24 mouse cellular contexts compared by ENCODE assay signal in the genomic region with DNA sequence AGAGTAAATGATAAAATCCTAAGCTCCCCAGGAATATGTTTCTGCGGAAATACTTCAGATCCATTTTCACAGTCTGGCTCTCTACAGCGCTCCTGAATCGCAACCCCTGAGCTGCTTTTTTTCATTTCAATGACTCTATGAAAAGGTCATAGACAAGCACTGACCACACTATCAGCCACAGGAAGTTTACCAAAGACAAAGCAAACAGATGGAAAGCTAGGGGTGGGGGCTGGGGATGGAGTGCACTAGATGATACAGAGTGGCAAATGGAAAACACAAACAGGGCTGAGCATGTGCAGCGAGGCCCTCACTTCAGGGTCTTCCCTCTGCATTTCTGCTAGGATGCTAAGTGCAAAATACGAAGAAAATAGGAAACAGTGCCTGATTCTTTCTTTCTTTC. TPM values are rescaled to one million over a fixed set of nuclear protein-coding genes. Genes with fewer than 3 reads are reported as not detected.
DNase-seq lines count a peak whose midpoint lies in the region; ATAC-seq and TF ChIP-seq lines count a peak whose summit lies in the region.
"Had no signal": no experiment of that assay in that cellular context is flagged by ENCODE, and none has a peak within 500 bp of the region (broad histone marks: within the 10 kb centered on the region; RNA-seq: fewer than 3 reads in every experiment).

No protein-coding gene starts in this region.

- H3K4me2 ChIP-seq in heart, postnatal 0 days (ENCODE audit: low read depth, low read length), result peak overlapping the region; percentile 8; the same call in 1 of the 2 replicates
- no peak overlapping the region for H3K4me2 ChIP-seq in liver, embryonic 12.5 days
- H3K4me2 ChIP-seq: hindbrain, embryonic 13.5 days had no signal

- no peaks in the 10 kb centered on the region for H3K9me3 ChIP-seq in heart, postnatal 0 days (replicated peaks; ENCODE audit: control insufficient read depth, low read length)
- H3K9me3 ChIP-seq in liver, embryonic 12.5 days (replicated peaks), result no peaks in the 10 kb centered on the region
- H3K9me3 ChIP-seq: forebrain, embryonic 10.5 days; hindbrain, embryonic 13.5 days had no signal

- no peak overlapping the region for H3K4me3 ChIP-seq in heart, postnatal 0 days (ENCODE audit: low read depth, low read length)
- H3K4me3 ChIP-seq in heart, adult 2 months, result no peak overlapping the region
- no peak overlapping the region for H3K4me3 ChIP-seq in liver, embryonic 12.5 days
- H3K4me3 ChIP-seq: erythroblast, embryonic 14.5 days; forebrain, embryonic 10.5 days; gastrocnemius, adult 2 months; hindbrain, embryonic 13.5 days had no signal

- intact Hi-C loops in heart, adult 2 months (cut with DNase I), result no loop called here

- H3K4me1 ChIP-seq in heart, postnatal 0 days (ENCODE audit: control insufficient read depth, insufficient read depth), result no peaks in the 10 kb centered on the region
- H3K4me1 ChIP-seq in heart, adult 2 months (ENCODE audit: control insufficient read depth, insufficient read depth, low read length), result peaks cover 1% of the 10 kb centered on the region
- H3K4me1 ChIP-seq in liver, embryonic 12.5 days, result no peaks in the 10 kb centered on the region
- H3K4me1 ChIP-seq: forebrain, embryonic 10.5 days; hindbrain, embryonic 13.5 days had no signal

- no peaks in the 10 kb centered on the region for H3K79me2 ChIP-seq in heart, adult 2 months (replicated peaks; ENCODE audit: control insufficient read depth, insufficient read depth, low read length)

- no peak for DNase-seq in heart, postnatal 0 days (ENCODE audit: low spot score)
- no peak for DNase-seq in heart, adult 2 months
- peak; percentile 15 for DNase-seq in testis, postnatal 14 days (ENCODE audit: low spot score)
- no peak for DNase-seq in testis, postnatal 10 days (ENCODE audit: low spot score)
- DNase-seq in yolk sac, embryonic 10.5 days (ENCODE audit: low spot score), result peak; percentile 53
- DNase-seq in right cerebral cortex, postnatal 4 days, result no peak
- DNase-seq: adrenal gland, postnatal 10 days; B cell, adult 2 months; cerebellum, adult 11 months; cerebellum, adult 8-10 months; cerebellum, postnatal 14 days; gastrocnemius, adult 2 months; gastrocnemius, postnatal 25 days; heart, postnatal 10 days; heart, postnatal 4 days had no signal

- no peak for TF ChIP-seq POLR2A in heart, adult 2 months (IDR thresholded peaks at IDR 0.05; ENCODE audit: insufficient read depth, low read depth, low read length)

- 0 out of 2 replicates have a peak overlapping the region, but pooled peaks have one; percentile 15 for H3K27ac ChIP-seq in heart, postnatal 0 days (ENCODE audit: low read depth)
- no peak overlapping the region for H3K27ac ChIP-seq in heart, adult 2 months
- H3K27ac ChIP-seq in liver, embryonic 12.5 days, result no peak overlapping the region
- H3K27ac ChIP-seq: forebrain, embryonic 10.5 days; gastrocnemius, adult 2 months; hindbrain, embryonic 13.5 days; hindbrain, postnatal 0 days had no signal

- peaks cover 62% of the 10 kb centered on the region for H3K36me3 ChIP-seq in heart, postnatal 0 days (replicated peaks; ENCODE audit: control insufficient read depth, insufficient read depth, low read length)
- H3K36me3 ChIP-seq in heart, adult 2 months (ENCODE audit: control insufficient read depth, insufficient read depth, low read length), result no peaks in the 10 kb centered on the region; the same call in 1 of the 2 replicates
- H3K36me3 ChIP-seq in liver, embryonic 12.5 days, result no peaks in the 10 kb centered on the region
- H3K36me3 ChIP-seq: forebrain, embryonic 10.5 days; G1E had no signal

- H3K27me3 ChIP-seq in heart, postnatal 0 days (ENCODE audit: control insufficient read depth, insufficient read depth, low read length), result no peaks in the 10 kb centered on the region
- no peaks in the 10 kb centered on the region for H3K27me3 ChIP-seq in heart, adult 2 months (ENCODE audit: control insufficient read depth, insufficient read depth, low read length)
- no peaks in the 10 kb centered on the region for H3K27me3 ChIP-seq in liver, embryonic 12.5 days (replicated peaks)
- H3K27me3 ChIP-seq: hindbrain, embryonic 13.5 days had no signal

- ATAC-seq in heart, postnatal 0 days (ENCODE audit: insufficient read depth, low read depth), result peak; percentile 24; the same call in 1 of the 2 replicates
- ATAC-seq in liver, embryonic 12.5 days, result peak; percentile 52; the same call in 1 of the 2 replicates
- no peak for ATAC-seq in inflammation-experienced regulatory T-cells, adult 6 months
- ATAC-seq: CD4-positive, CD25-positive, alpha-beta regulatory T cell, adult 4 months; forebrain, embryonic 14.5 days; hindbrain, postnatal 0 days had no signal

- no peak for TF ChIP-seq EP300 in heart, postnatal 0 days (IDR thresholded peaks at IDR 0.05; ENCODE audit: low read depth)
- TF ChIP-seq EP300 in heart, adult 2 months (IDR thresholded peaks at IDR 0.05; ENCODE audit: insufficient read depth, low read depth, low read length), result no peak

- WGBS in heart, postnatal 0 days, result 67% methylated on average over 5 of the region's 5 CpGs
- 59% methylated on average over 5 of the region's 5 CpGs for WGBS in heart, adult 2 months
- WGBS in liver, embryonic 12.5 days (ENCODE audit: insufficient replicate concordance), result 57% methylated on average over 5 of the region's 5 CpGs

- no peak for TF ChIP-seq CTCF in heart, postnatal 0 days (IDR thresholded peaks at IDR 0.05; ENCODE audit: low read depth)
- no peak for TF ChIP-seq CTCF in heart, adult 2 months (IDR thresholded peaks at IDR 0.05)

- no peak overlapping the region for H3K9ac ChIP-seq in heart, postnatal 0 days (replicated peaks; ENCODE audit: low read depth, low read length)
- no peak overlapping the region for H3K9ac ChIP-seq in heart, adult 2 months (ENCODE audit: low read depth, low read length)
- H3K9ac ChIP-seq in liver, embryonic 12.5 days, result no peak overlapping the region
- H3K9ac ChIP-seq: hindbrain, embryonic 13.5 days had no signal

RNA-seq across cellular contexts. Expression of a gene that starts 52.0 kb away (rescaled TPM):
- total RNA-seq in heart, postnatal 0 days (2014; rRNA removed; ENCODE audit: low replicate concordance), result 68.0 and 75.2 TPM in 2 replicates
- polyA plus RNA-seq in heart, postnatal 0 days (2015; fragmentation: Nextera tagmentation; extraction: Ambion mirVana), result 42.4 and 44.8 TPM in 2 replicates
- total RNA-seq in heart, adult 2 months (2021), result 10 to 100 TPM; 69.8 to 84.1 TPM
- 26.9 and 41.7 TPM in 2 replicates for polyA plus RNA-seq in heart, adult 2 months (2012; rRNA removed)
- polyA plus RNA-seq in liver, embryonic 12.5 days (2016; fragmentation: Nextera tagmentation; extraction: Ambion mirVana), result 22.7 and 23.7 TPM in 2 replicates
- 10 to 100 TPM; 30.7 to 38.6 (median 38.6) TPM for polyA plus RNA-seq in inflammation-experienced regulatory T-cells, adult 6 months (2017; shearing (Covaris generic))

RNA-seq across cellular contexts. Expression of a gene that starts 52.2 kb away (rescaled TPM):
- 0.80 and 1.6 TPM in 2 replicates for total RNA-seq in heart, postnatal 0 days (2014; rRNA removed; ENCODE audit: low replicate concordance)
- 21.3 and 22.7 TPM in 2 replicates for polyA plus RNA-seq in heart, postnatal 0 days (2015; fragmentation: Nextera tagmentation; extraction: Ambion mirVana)
- 1 to 10 TPM; 6.1 to 9.9 TPM for total RNA-seq in heart, adult 2 months (2021)
- polyA plus RNA-seq in heart, adult 2 months (2012; rRNA removed), result 2.7 and 6.1 TPM in 2 replicates
- 17.8 and 20.2 TPM in 2 replicates for polyA plus RNA-seq in liver, embryonic 12.5 days (2016; fragmentation: Nextera tagmentation; extraction: Ambion mirVana)
- 10 to 100 TPM; 18.8 to 27.8 (median 21.5) TPM for polyA plus RNA-seq in inflammation-experienced regulatory T-cells, adult 6 months (2017; shearing (Covaris generic))

Comparison
In these comparisons a context has a peak if more than half of its experiments do, and no peak if none do; other contexts are left out.
1. DNase-seq: peak in testis, postnatal 14 days (single experiment) and yolk sac, embryonic 10.5 days (single experiment); none in heart, postnatal 0 days (single experiment), heart, adult 2 months (0 of 2), testis, postnatal 10 days (single experiment) and right cerebral cortex, postnatal 4 days (single experiment).